Mouse (Mus musculus) lung, adult 2 months (tissue): ENCODE measurements around the gene Tmem102.

ENCODE experiments used
- CTCF ChIP-seq: fragments of 200-500 bp; IDR thresholded peaks from 2 replicates; pipeline ENCODE4 v1.5.1; 2011; ENCODE audit warnings: mild to moderate bottlenecking, low read length, control low read depth; ENCODE audit not compliant: insufficient read depth
- POLR2A ChIP-seq: fragments of 200-500 bp; IDR thresholded peaks from 2 replicates; pipeline ENCODE4 v1.6.1; 2011; ENCODE audit warnings: low read depth, mild to moderate bottlenecking, control low read depth, low read length, borderline replicate concordance; ENCODE audit errors: extremely low read depth

DNA sequence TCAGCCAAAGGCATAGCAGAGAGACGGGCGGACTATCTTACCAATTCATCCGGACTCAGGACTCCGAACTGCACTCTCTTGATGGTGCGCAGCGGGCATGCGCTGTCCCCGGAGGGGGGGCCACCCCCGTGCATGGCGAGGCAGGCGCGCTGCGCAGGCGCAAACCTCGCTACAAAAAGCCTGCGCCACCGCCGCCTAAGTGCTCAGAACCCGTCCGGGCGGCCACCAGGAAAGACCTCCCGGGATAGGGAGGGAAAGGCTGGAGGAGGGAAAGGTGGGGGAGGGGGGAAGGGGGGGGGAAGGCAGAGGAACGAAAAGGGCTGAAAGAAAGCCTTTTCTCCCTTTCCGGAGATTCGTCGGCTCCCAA lies 47.4 kb downstream of the Tmem102 start:
- TF ChIP-seq CTCF (no peak), POLR2A (no peak)
